Mouse (Mus musculus) liver, adult (tissue): Measurements from ENCODE around the gene Gapdh.

Experiments
- GATA4 ChIP-seq: IDR thresholded peaks from 2 replicates; pipeline ENCODE4 v1.6.1; 2014; ENCODE audit warnings: mild to moderate bottlenecking, low read length; ENCODE audit not compliant: insufficient replicate concordance

Gene Gapdh

DNA sequence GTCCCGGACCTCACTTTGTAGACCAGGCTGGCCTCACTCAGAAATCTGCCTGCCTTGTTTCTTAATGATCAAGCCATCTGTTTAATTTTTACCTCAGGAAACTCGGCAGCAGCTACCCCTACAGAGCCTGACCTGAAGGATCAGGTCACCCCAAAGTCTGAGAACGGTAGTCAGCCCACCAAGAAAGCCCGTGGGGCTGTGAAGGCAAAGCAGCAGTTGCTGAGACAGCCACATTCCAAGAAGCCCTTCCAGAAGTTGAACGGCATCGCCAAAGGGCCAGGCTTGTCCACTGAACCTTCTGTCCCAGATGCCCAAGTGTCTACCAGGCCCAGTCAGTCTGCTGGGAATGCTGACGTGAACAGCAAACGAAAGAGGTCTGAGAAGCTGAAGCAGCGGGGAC lies 22.4 kb downstream of the Gapdh start:
- no peak for TF ChIP-seq GATA4

DNA sequence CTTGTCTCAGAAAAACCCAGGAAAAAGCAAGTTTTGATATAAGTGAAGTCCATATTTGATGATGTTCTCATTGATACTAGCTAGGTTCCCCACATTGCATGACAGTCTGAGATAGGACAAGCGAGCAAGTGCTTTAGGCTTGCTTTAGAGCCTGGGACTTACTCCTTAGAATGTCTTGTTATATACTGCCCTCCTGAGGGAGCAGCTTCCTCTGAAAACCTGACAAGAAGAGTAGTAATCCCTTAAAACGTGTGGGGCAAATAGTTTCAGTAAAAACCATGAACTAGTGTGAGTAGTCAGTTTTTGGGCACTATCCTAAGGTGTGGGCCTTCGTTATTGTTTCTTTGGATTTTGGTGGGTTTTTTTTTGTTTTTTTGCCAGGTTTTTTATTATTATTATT lies 23.1 kb downstream of the Gapdh start:
- no peak for TF ChIP-seq GATA4

DNA sequence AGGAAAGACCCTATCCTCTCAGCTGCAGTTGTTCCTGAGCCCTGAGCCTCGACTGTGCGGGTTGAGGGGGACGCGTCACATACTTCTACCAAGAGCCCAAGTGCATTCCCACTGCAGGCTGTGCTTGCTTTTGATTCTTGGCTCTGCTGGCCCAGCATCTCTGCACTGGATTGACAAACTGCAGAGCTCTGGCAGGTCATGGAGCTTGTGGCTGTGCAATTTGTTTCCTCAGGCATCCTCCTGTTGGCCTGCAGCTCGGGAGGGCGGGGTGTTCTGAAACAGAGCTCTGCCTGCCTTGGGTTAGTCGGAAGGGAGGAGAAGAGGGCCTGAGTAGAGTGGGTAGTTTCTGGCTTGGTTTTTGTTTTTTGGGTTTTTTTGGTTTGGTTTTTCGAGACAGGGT lies 23.8 kb downstream of the Gapdh start:
- TF ChIP-seq GATA4: no peak

DNA sequence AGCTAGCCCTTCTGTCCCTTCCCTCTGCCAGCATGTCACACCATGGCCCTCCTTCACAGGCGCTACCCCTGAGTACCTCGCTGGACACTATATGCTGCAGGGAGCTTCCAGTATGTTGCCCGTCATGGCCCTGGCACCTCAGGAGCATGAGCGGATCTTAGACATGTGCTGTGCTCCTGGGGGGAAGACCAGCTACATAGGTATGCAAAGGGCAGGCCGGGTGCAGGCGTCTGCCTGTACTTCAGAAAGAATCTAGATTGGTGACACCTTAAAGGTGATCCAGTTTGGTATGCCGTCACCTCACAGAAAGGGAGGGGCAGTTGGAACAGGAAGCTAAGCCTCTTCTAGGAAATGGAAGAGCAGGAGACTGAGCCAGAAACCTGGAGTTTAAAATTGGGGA lies 26.5 kb downstream of the Gapdh start:
- no peak for TF ChIP-seq GATA4

DNA sequence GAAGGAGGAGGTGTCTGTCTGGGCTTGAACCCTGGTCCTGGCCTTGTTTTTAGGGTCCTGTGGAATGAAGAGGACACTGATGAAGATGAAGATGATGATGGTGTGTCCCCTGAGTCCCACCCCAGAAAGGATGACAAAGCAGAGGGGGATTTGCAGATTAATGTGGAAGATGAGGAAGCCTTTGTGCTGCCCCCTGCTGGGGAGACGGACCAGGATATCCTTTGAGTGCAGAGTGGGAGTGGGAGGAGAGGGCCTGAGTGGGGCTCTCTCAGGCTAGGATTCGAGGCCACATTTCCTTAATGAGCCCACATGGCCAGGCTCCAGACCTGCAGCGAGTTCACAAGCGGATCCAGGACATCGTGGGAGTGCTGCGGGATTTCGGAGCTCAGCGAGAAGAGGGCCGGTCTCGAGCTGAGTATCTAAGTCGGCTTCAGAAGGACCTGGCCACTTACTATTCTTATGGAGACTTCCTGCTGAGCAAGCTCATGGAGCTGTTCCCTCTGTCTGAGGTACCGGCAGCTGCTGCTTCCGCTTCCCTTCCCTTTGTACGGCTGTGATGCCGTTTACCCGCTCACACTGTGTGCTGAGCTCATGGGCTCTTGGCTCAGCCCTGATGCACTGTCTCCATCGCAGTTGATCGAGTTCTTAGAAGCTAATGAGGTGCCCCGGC lies 29.1 kb downstream of the Gapdh start:
- TF ChIP-seq GATA4: no peak

DNA sequence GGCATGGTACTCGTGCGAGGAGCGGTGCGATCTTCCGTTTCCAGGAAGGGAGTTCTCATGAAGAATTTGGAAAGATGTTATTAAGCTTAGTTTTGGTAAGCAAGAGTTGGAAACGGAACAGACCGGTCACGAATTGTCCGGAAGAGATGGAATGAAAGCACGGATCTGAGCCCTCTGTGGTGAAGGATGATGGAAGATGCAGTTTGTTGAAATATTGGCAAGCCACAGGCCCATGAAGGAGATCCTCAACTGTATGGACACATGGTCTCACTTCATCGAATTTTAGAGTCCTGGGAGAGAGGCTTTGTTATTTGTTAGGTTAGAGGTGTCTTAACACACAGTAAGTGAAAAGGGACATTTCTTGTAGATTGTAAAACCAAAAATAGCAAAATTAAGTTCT lies 33.8 kb downstream of the Gapdh start:
- no peak for TF ChIP-seq GATA4

DNA sequence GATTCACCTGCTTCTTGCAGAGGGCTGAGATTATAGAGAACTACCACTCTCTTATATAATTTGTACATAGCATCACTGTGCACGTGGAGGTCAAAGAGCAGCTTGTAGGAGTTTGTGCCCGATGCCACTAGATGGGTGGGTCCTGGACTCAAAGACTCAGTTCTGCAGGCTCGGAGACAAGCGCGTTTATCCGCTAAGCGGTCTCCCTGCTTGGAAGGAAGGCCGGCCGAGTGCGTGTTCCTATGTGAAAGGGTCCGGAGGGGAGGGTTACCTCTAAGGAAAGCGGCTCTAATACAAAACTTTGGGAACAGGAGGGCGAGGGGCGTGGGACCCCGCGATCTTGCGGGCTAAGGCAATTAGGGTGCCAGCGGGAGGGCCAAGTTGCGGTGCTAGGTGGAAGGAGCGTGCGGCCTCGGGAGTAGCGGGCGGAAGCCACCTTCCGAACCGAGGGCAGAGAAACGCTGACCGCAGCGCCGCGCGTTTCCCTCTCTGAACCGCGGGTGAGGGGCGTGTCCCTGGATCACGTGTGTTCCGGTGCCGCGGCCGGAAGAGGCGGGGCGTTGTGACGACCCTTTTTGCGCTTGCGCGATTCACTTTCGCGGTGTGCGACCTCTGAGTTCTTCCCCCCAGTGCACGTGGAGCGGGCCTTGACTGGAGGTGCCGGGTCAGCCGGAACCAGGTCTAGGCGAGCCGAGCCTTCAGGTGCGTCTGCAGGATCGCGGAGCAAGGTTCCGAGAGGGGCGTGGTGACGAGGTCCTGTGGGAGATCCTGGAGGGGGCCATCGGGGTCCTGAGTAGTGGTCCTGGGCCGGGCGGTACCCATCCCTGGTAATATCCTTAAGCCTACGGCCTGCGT lies 34.7 kb downstream of the Gapdh start, which contains the start of gene Nop2:
TSS of gene Nop2 (plus strand) at position 608 of the 855 bp plus-strand sequence.
- no peak for TF ChIP-seq GATA4

DNA sequence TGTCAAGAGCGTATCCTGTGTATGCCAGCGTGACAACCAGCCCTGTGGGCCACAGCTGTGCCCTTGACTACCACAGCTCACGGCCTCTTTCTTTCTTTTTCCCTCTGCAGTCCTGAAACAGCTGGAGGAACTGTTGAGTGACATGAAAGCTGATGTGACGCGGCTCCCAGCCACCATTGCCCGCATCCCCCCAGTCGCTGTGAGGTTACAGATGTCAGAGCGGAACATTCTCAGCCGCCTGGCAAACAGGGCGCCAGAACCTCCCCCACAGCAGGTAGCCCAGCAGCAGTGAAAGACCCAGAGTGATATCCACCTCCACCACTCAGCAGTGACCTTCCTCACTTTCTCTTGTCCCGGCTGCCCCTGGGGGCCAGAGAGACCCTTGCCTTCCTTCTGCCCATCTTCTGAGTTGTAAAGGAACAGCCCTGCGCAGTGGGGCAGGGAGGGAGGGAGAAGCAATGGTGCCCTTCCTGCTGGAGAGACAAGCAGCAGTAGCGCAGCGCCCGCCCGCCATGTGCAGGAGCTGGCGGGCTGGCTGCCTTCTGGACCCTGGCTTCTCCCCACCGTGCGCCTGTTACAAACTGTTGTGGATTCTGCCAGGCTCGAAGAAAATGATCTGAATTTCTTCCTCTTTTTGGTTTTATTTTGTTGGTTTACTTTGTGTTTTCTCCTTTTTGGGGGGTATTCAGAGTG lies 36.4 kb downstream of the Gapdh start:
- no peak for TF ChIP-seq GATA4

DNA sequence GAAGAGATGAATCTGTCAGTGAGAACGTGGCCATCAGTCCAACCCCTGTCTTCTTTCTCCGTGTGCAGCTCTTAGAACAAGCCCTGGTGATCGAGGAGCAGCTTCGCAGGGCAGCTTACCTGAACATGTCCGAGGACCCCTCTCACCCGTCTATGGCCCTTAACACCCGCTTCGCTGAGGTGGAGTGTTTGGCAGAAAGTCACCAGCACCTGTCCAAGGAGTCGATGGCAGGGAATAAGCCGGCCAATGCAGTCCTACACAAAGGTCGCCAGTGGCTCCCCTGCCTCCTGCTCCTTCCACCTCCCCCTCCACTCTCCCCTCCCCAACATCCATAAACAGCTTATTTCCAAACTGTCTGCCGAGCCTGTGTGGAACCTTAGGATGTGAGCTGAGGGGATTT lies 37.5 kb downstream of the Gapdh start:
- no peak for TF ChIP-seq GATA4

DNA sequence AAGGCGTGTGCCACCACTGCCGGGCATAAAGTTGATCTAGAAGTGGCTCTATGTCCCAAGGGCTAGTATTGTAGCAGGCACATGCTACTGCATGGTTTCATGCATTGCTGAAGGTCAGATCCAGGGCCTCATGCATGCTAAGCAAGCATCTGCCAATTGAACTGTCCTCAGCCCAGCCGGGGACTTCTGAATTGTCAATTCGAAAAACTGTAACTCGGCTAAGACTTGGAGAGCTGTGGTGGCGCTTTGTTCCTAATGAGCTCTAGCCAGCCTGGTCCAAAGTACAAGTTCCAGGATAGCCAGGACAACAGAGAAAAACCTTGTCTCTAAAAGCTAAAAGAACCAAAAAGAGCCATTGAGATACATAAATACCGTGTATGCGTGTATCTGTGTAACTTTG lies 46.9 kb downstream of the Gapdh start:
- no peak for TF ChIP-seq GATA4

DNA sequence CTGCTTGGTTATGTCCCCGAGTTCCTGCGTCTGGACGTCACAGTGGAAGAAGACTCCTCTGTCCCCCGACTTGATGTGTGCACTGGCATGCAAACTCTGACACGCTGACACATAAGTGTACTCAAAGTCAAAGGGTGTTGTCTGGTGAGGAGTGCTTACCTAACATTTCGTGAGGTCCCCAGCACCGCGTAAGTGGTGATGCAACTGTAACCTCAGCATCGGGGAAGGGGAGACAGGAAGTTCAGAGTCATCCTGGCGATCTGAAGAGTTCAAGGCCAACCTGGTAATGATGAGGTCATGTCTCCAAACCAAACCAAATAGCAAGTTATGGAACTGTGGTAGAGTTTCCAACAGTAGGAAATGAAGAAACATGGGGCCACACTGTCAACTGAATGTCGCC lies 53.7 kb downstream of the Gapdh start:
- TF ChIP-seq GATA4: no peak
